Mouse (Mus musculus) ES-Bruce4 (cell line): Measurements from ENCODE around the gene Slc15a3. TPM values are rescaled to one million over a fixed set of nuclear protein-coding genes. Genes with fewer than 3 reads are reported as not detected.
A peak's percentile ranks its signal among the peaks of the same experiment; 100 is the strongest.

ENCODE experiments used
- H3K27ac ChIP-seq: 2 replicates; pipeline ENCODE4 v1.5.1; 2012; ENCODE audit warnings: low read length, inconsistent platforms; ENCODE audit not compliant: insufficient read depth
- H3K27me3 ChIP-seq: 2 replicates; pipeline ENCODE4 v1.6.1; 2012; ENCODE audit warnings: mild to moderate bottlenecking, low read length, inconsistent platforms; ENCODE audit not compliant: control insufficient read depth, poor library complexity, insufficient read depth, severe bottlenecking
- H3K36me3 ChIP-seq: 2 replicates; pipeline ENCODE4 v1.6.1; 2012; ENCODE audit warnings: inconsistent platforms, mild to moderate bottlenecking, low read length, moderate library complexity; ENCODE audit not compliant: control insufficient read depth, poor library complexity, insufficient read depth, severe bottlenecking
- H3K4me1 ChIP-seq: one replicate; pipeline ENCODE4 v1.8.1; 2011; ENCODE audit warnings: low read length; ENCODE audit not compliant: control insufficient read depth, insufficient read depth
- H3K4me3 ChIP-seq: 2 replicates; pipeline ENCODE4 v1.5.1; 2011; ENCODE audit warnings: low read depth, mild to moderate bottlenecking, low read length
- H3K9ac ChIP-seq: 2 replicates; pipeline ENCODE4 v1.6.1; 2012; ENCODE audit warnings: low read depth, mild to moderate bottlenecking, inconsistent platforms; ENCODE audit not compliant: poor library complexity, severe bottlenecking
- H3K9me3 ChIP-seq: replicated peaks from 2 replicates; pipeline ENCODE4 v1.6.1; 2012; ENCODE audit warnings: mild to moderate bottlenecking, low read length, inconsistent platforms; ENCODE audit not compliant: control insufficient read depth, poor library complexity, insufficient read depth, severe bottlenecking
- CTCF ChIP-seq: IDR thresholded peaks from one replicate; pipeline ENCODE4 v1.8.1; 2011; ENCODE audit warnings: low read depth, low read length
- EP300 ChIP-seq: IDR thresholded peaks from 2 replicates; pipeline ENCODE4 v1.6.1; 2011; ENCODE audit warnings: low read depth, low read length; ENCODE audit not compliant: insufficient read depth
- POLR2A ChIP-seq: IDR thresholded peaks from one replicate; pipeline ENCODE4 v1.8.1; 2011; ENCODE audit warnings: low read length; ENCODE audit not compliant: insufficient read depth
- polyA plus RNA-seq: library from polyadenylated mRNA; stranded (reverse); fragments of >200 nt; gene quantifications from 2 replicates; pipeline ENCODE4 v1.2.4, GENCODE M21; 2011; ENCODE audit warnings: low read depth; ENCODE audit not compliant: missing spikeins, insufficient read depth, insufficient read length

Gene Slc15a3
- polyA plus RNA-seq, 1 experiment, result not detected

DNA sequence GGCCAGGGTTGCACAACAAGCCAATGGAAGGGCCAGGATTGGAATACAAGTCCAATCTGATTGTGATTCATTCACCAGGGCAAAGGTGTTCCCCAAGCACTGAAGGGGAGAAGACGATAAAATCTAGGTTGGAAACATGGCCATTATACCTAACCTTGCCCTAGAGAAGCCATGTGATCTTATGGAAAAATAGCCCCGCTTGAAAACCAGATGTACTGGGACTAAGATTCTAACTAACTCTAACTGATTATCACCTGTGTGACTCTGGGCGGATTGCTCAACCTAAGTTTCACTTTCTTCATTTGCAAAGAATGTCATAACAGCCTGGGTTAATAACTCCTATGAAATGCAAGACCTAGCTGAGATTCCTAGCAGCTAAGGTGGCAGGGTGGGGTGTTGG lies 15.9 kb downstream of the Slc15a3 start:
- no peak overlapping the region for H3K4me3 ChIP-seq
- no peak for TF ChIP-seq POLR2A
- no peak for TF ChIP-seq CTCF
- TF ChIP-seq EP300, result no peak
- no peak overlapping the region for H3K27ac ChIP-seq
- no peaks in the 10 kb centered on the region for H3K36me3 ChIP-seq
- no peaks in the 10 kb centered on the region for H3K9me3 ChIP-seq
- no peaks in the 10 kb centered on the region for H3K4me1 ChIP-seq
- H3K27me3 ChIP-seq, result no peaks in the 10 kb centered on the region
- H3K9ac ChIP-seq, result no peak overlapping the region

DNA sequence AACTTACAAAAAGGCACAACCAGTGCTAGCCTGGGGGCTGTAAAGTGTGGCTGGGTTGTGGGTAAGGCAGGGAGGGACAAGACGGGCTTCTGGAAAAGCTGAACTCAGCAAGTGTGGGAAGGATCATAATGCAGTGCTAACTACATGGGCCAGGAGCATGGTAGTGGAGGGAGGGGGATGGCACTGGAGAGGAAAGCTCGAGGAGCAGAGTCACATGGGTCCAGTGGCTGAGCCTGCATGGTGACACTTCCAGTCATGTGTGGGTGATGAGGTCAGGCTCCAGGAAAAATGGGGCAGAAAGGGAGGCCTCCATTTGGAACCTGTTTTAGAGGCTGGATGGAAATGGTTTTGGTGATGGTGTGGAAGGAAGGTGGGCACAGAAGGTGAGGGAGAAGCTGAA lies 17.0 kb downstream of the Slc15a3 start:
- TF ChIP-seq EP300 (no peak), POLR2A (no peak), CTCF (no peak)
- Histone ChIP-seq H3K36me3 (no peaks in the 10 kb centered on the region), H3K27ac (no peak overlapping the region), H3K4me3 (no peak overlapping the region), H3K9me3 (no peaks in the 10 kb centered on the region), H3K4me1 (no peaks in the 10 kb centered on the region), H3K9ac (no peak overlapping the region), H3K27me3 (no peaks in the 10 kb centered on the region)

DNA sequence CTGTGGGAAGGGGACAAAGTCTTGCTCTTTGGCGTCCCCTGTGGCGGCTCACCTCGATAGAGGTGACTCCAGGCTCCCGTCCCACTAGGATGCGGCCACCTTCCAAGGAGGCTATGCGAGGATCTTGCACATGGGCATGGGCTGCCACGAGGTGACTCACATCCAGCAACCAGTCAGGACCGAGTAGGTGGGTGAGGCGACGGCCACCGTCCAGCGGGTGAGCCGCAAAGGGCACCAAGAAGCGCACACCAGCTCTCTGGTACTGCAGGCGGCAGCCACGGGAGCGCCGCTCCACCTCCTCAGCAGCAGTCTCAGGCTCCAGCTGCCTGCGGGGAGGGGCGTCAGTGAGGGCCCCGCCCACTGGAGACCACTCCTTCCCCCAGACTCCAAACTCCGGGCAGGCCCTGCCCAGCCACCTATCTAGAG lies 20.6 kb downstream of the Slc15a3 start:
- Histone ChIP-seq H3K9ac (no peak overlapping the region), H3K9me3 (no peaks in the 10 kb centered on the region), H3K27ac (no peak overlapping the region), H3K27me3 (no peaks in the 10 kb centered on the region), H3K4me3 (peak overlapping the region; percentile 68), H3K36me3 (no peaks in the 10 kb centered on the region), H3K4me1 (no peaks in the 10 kb centered on the region)
- TF ChIP-seq CTCF, result peak; percentile 45
- TF ChIP-seq POLR2A, result peak; percentile 54
- no peak for TF ChIP-seq EP300

- no peaks in the 10 kb centered on the region for H3K9me3 ChIP-seq
- no peak overlapping the region for H3K9ac ChIP-seq
- H3K4me3 ChIP-seq, result no peak overlapping the region
- no peak for TF ChIP-seq EP300
- TF ChIP-seq POLR2A, result no peak
- TF ChIP-seq CTCF, result no peak
- no peaks in the 10 kb centered on the region for H3K36me3 ChIP-seq
- no peaks in the 10 kb centered on the region for H3K27me3 ChIP-seq
- no peaks in the 10 kb centered on the region for H3K4me1 ChIP-seq
- no peak overlapping the region for H3K27ac ChIP-seq
Observed at GRCm38 (mm10) chr19:10866351-10866750, 26.8 kb downstream of the Slc15a3 start.

DNA sequence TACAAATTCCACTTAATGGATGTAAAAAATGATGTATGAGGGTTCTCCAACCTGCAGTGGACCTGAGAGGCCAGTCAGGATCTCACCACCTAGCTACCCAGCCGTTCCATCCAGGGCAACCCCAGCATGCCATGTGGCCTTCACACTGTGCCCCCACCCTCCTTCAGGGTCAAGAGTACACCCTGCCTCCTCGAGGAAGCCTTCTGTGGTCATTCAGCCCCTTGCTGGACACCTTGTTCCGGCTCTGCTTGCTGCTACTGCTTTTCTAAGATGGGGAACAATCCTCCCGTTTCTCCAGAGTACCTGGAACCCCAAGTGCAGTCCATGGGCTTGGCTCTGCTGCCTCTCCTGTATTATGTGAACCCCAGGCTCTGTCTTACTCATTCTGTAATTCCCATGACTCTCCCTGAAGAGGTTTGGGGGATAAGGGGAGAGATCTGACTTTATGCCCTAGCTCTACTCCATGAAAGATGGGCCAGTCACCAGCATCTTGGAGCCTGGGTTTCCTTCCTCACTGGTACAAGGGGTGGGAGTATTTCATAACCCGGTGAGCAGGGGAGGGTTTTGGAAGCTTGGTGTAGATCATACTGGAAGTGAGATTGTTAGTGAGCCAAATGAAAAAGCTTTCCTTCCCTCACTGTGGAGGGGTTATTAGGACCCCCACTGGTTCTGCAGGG lies 28.6 kb downstream of the Slc15a3 start:
- TF ChIP-seq EP300 (no peak), POLR2A (no peak), CTCF (no peak)
- Histone ChIP-seq H3K27ac (no peak overlapping the region), H3K4me1 (no peaks in the 10 kb centered on the region), H3K36me3 (no peaks in the 10 kb centered on the region), H3K27me3 (no peaks in the 10 kb centered on the region), H3K9ac (peak overlapping the region; percentile 62; the same call in 1 of the 2 replicates), H3K4me3 (0 out of 2 replicates have a peak overlapping the region, but pooled peaks have one; percentile 23), H3K9me3 (no peaks in the 10 kb centered on the region)

DNA sequence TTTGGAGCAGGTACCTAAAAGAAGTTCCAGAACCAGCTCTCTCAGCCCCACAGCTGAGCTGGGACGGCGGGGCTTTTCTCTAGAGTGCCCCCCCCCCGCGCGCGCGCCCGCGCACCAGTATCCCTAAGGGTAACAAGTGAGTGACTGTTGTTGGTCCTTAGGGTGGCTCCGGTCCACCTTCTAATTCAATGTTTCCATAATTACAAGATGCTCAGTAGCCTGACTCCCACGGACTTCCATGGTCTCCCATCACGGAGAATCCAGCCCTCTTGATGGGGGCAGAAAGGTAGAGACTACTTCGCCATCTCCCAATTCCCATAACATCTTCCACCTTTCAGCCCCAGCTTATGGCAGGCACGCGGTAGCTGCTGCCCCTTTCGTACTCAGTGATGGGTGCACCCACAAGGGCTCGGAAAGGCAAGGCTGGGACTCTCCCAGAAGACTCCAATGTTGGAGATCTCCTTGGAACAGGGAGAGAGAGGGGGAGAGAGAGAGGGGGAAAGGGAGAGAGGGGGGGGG lies 29.2 kb downstream of the Slc15a3 start:
- Histone ChIP-seq H3K4me1 (no peaks in the 10 kb centered on the region), H3K9ac (peak overlapping the region; percentile 62), H3K27ac (no peak overlapping the region), H3K27me3 (no peaks in the 10 kb centered on the region), H3K4me3 (peak overlapping the region; percentile 69), H3K36me3 (no peaks in the 10 kb centered on the region), H3K9me3 (no peaks in the 10 kb centered on the region)
- no peak for TF ChIP-seq POLR2A
- TF ChIP-seq EP300, result no peak
- TF ChIP-seq CTCF, result no peak
